Mouse (Mus musculus) hindbrain, postnatal 0 days (tissue): ENCODE measurements around the gene Dhx57. TPM values are rescaled to one million over a fixed set of nuclear protein-coding genes. Genes with fewer than 3 reads are reported as not detected.

Experiments used
- ATAC-seq: fragments of 200-750 bp; cut with Nextera tagmentation; 2 replicates; pipeline ENCODE4 v1.8.0; 2017; ENCODE audit warnings: mild to moderate bottlenecking, moderate TSS enrichment, moderate library complexity
- DNase-seq: peaks from one replicate; pipeline ENCODE4 v3.0.0-alpha.2; 2015; ENCODE audit warnings: low spot score
- H3K27ac ChIP-seq: fragments of 300-500 bp; sonication (generic); 2 replicates; pipeline ENCODE4 v1.5.1; 2014; ENCODE audit warnings: mild to moderate bottlenecking
- H3K27me3 ChIP-seq: fragments of 300-500 bp; sonication (generic); 2 replicates; pipeline ENCODE4 v1.6.1; 2014; ENCODE audit warnings: low read length, mixed read lengths; ENCODE audit not compliant: insufficient read depth
- H3K36me3 ChIP-seq: fragments of 300-500 bp; sonication (generic); 2 replicates; pipeline ENCODE4 v1.6.1; 2014; ENCODE audit warnings: low read length, mixed read lengths; ENCODE audit not compliant: insufficient read depth
- H3K4me1 ChIP-seq: fragments of 300-500 bp; sonication (generic); 2 replicates; pipeline ENCODE4 v1.6.1; 2014; ENCODE audit warnings: antibody characterized with exemption, low read length, mixed read lengths; ENCODE audit not compliant: insufficient read depth
- H3K4me2 ChIP-seq: fragments of 300-500 bp; sonication (generic); 2 replicates; pipeline ENCODE4 v1.6.1; 2014; ENCODE audit warnings: low read depth, mild to moderate bottlenecking, low read length, moderate library complexity, mixed read lengths
- H3K4me3 ChIP-seq: fragments of 300-500 bp; sonication (generic); 2 replicates; pipeline ENCODE4 v1.5.1; 2014; ENCODE audit warnings: low read length
- H3K9ac ChIP-seq: fragments of 300-500 bp; sonication (generic); replicated peaks from 2 replicates; pipeline ENCODE4 v1.6.1; 2014; ENCODE audit warnings: mild to moderate bottlenecking, low read length, moderate library complexity, mixed read lengths
- H3K9me3 ChIP-seq: fragments of 300-500 bp; sonication (generic); 2 replicates; pipeline ENCODE4 v1.6.1; 2016; ENCODE audit warnings: low read length, mixed read lengths
- CTCF ChIP-seq: IDR thresholded peaks from 2 replicates; pipeline ENCODE4 v1.5.1; 2016; ENCODE audit warnings: antibody characterized with exemption, control low read depth, low read depth
- WGBS: fragments of 180-500 bp; shearing (Covaris S2); extraction: QIAGEN DNeasy Blood & Tissue Kit; methylation state at CpG from one replicate; pipeline ENCODE4 v1.1.7; 2014; 5-methylcytosine and 5-hydroxymethylcytosine counted together
- polyA plus RNA-seq: library from polyadenylated mRNA; unstranded; fragments of >200 nt; fragmentation: Nextera tagmentation; extraction: Ambion mirVana; gene quantifications from 2 replicates; pipeline ENCODE4 v1.2.1, GENCODE M21; 2015
- total RNA-seq: library from RNA; depleted of rRNA; stranded (reverse); fragments of >200 nt; gene quantifications from 2 replicates; pipeline ENCODE4 v1.2.3, GENCODE M21; 2014; rRNA removed

The Dhx57 gene
- 51.2 and 54.3 TPM in 2 replicates for total RNA-seq
- polyA plus RNA-seq = 30.0 and 31.5 TPM in 2 replicates

GRCm38 (mm10) chr17:80290074-80290657 lies at the start of gene Dhx57, which contains the start of gene Morn2:
Dhx57 (minus strand) TSS chr17:80290476.
Morn2 (plus strand) TSS chr17:80290203.
- WGBS = under 1% methylated on average over 35 of the region's 35 CpGs
- no peak for TF ChIP-seq CTCF

GRCm38 (mm10) chr17:80332386-80332785 lies 42.1 kb upstream of the Dhx57 start:
- DNase-seq = peak; percentile 59
- Histone ChIP-seq H3K4me1 (no peaks in the 10 kb centered on the region), H3K9ac (no peak overlapping the region), H3K9me3 (no peaks in the 10 kb centered on the region), H3K4me3 (no peak overlapping the region), H3K4me2 (no peak overlapping the region), H3K27ac (no peak overlapping the region), H3K36me3 (no peaks in the 10 kb centered on the region), H3K27me3 (no peaks in the 10 kb centered on the region)
- TF ChIP-seq CTCF = peak; percentile 67
- ATAC-seq = peak; percentile 56
- 79% methylated on average over 2 of the region's 2 CpGs for WGBS

More at GRCm38 (mm10) chr17:80290074-80290657, at the start of gene Dhx57, which contains the start of gene Morn2:
- H3K36me3 ChIP-seq = no peaks in the 10 kb centered on the region
- H3K4me1 ChIP-seq = no peaks in the 10 kb centered on the region
- H3K9ac ChIP-seq = peak within 1 kb of the TSS; percentile 87
- DNase-seq (peak; percentile 97), ATAC-seq (peak; percentile 99)
- peak within 1 kb of the TSS; percentile 72 for H3K4me2 ChIP-seq
- no peaks in the 10 kb centered on the region for H3K27me3 ChIP-seq
- H3K4me3 ChIP-seq = peak within 1 kb of the TSS; percentile 87
- no peaks in the 10 kb centered on the region for H3K9me3 ChIP-seq
- peak within 1 kb of the TSS; percentile 90 for H3K27ac ChIP-seq

GRCm38 (mm10) chr17:80326431-80326830 lies 36.2 kb upstream of the Dhx57 start:
- WGBS = 66% methylated on average over 3 of the region's 3 CpGs
- H3K36me3 ChIP-seq = no peaks in the 10 kb centered on the region
- no peak overlapping the region for H3K27ac ChIP-seq
- no peaks in the 10 kb centered on the region for H3K27me3 ChIP-seq
- H3K4me3 ChIP-seq = no peak overlapping the region
- H3K9me3 ChIP-seq = no peaks in the 10 kb centered on the region
- no peaks in the 10 kb centered on the region for H3K4me1 ChIP-seq
- no peak overlapping the region for H3K4me2 ChIP-seq
- peak; percentile 45 for DNase-seq
- peak; percentile 73 for ATAC-seq
- no peak overlapping the region for H3K9ac ChIP-seq
- no peak for TF ChIP-seq CTCF

GRCm38 (mm10) chr17:80325456-80325855 lies 35.2 kb upstream of the Dhx57 start:
- H3K4me1 ChIP-seq = no peaks in the 10 kb centered on the region
- H3K9ac ChIP-seq = no peak overlapping the region
- WGBS = 94% methylated on average over 4 of the region's 5 CpGs
- ATAC-seq (no peak), DNase-seq (no peak)
- no peak overlapping the region for H3K4me3 ChIP-seq
- H3K27ac ChIP-seq = no peak overlapping the region
- H3K9me3 ChIP-seq = no peaks in the 10 kb centered on the region
- H3K36me3 ChIP-seq = no peaks in the 10 kb centered on the region
- no peaks in the 10 kb centered on the region for H3K27me3 ChIP-seq
- H3K4me2 ChIP-seq = no peak overlapping the region
- no peak for TF ChIP-seq CTCF

GRCm38 (mm10) chr17:80324521-80324920 lies 34.2 kb upstream of the Dhx57 start:
- no peak for TF ChIP-seq CTCF
- WGBS = 84% methylated on average over 7 of the region's 7 CpGs

GRCm38 (mm10) chr17:80323658-80324057 lies 33.4 kb upstream of the Dhx57 start:
- no peak overlapping the region for H3K4me2 ChIP-seq
- DNase-seq (no peak), ATAC-seq (no peak)
- no peak for TF ChIP-seq CTCF
- 75% methylated on average over 8 of the region's 8 CpGs for WGBS
- H3K9ac ChIP-seq = no peak overlapping the region
- H3K9me3 ChIP-seq = no peaks in the 10 kb centered on the region
- H3K27ac ChIP-seq = no peak overlapping the region
- H3K36me3 ChIP-seq = no peaks in the 10 kb centered on the region
- no peaks in the 10 kb centered on the region for H3K4me1 ChIP-seq
- H3K4me3 ChIP-seq = no peak overlapping the region
- no peaks in the 10 kb centered on the region for H3K27me3 ChIP-seq

More at GRCm38 (mm10) chr17:80324521-80324920, 34.2 kb upstream of the Dhx57 start:
- no peaks in the 10 kb centered on the region for H3K27me3 ChIP-seq
- no peaks in the 10 kb centered on the region for H3K9me3 ChIP-seq
- no peak for DNase-seq
- no peak overlapping the region for H3K27ac ChIP-seq
- no peak overlapping the region for H3K4me3 ChIP-seq
- no peaks in the 10 kb centered on the region for H3K36me3 ChIP-seq
- H3K4me1 ChIP-seq = no peaks in the 10 kb centered on the region
- no peak overlapping the region for H3K4me2 ChIP-seq
- ATAC-seq = no peak
- no peak overlapping the region for H3K9ac ChIP-seq

- no peak overlapping the region for H3K4me2 ChIP-seq
- H3K27me3 ChIP-seq = no peaks in the 10 kb centered on the region
- no peak for ATAC-seq
- H3K27ac ChIP-seq = no peak overlapping the region
- H3K4me1 ChIP-seq = no peaks in the 10 kb centered on the region
- 71% methylated on average over 4 of the region's 4 CpGs for WGBS
- no peak for TF ChIP-seq CTCF
- H3K9me3 ChIP-seq = no peaks in the 10 kb centered on the region
- no peak overlapping the region for H3K4me3 ChIP-seq
- DNase-seq = no peak
- no peak overlapping the region for H3K9ac ChIP-seq
- H3K36me3 ChIP-seq = no peaks in the 10 kb centered on the region
Measured at GRCm38 (mm10) chr17:80323015-80323414, 32.7 kb upstream of the Dhx57 start.
